Mouse (Mus musculus) lung, postnatal 10 days (tissue): ENCODE measurements around the gene Irf9.
A peak's percentile ranks its signal among the peaks of the same experiment; 100 is the strongest.

ENCODE experiments used
- DNase-seq: peaks from one replicate; pipeline ENCODE4 v3.0.0; 2021

Gene Irf9

GRCm38 (mm10) chr14:55603271-55603632 is at the start of gene Irf9:
Gene Irf9, plus strand, starts transcription at chr14:55603571.
- DNase-seq = no peak

GRCm38 (mm10) chr14:55554635-55555034 is 48.7 kb upstream of the Irf9 start:
- DNase-seq = no peak

- DNase-seq = no peak
These were observed 47.6 kb upstream of the Irf9 start for GRCm38 (mm10) chr14:55555788-55556187.

GRCm38 (mm10) chr14:55557003-55557402 is 46.4 kb upstream of the Irf9 start:
- peak; percentile 96 for DNase-seq

DNA sequence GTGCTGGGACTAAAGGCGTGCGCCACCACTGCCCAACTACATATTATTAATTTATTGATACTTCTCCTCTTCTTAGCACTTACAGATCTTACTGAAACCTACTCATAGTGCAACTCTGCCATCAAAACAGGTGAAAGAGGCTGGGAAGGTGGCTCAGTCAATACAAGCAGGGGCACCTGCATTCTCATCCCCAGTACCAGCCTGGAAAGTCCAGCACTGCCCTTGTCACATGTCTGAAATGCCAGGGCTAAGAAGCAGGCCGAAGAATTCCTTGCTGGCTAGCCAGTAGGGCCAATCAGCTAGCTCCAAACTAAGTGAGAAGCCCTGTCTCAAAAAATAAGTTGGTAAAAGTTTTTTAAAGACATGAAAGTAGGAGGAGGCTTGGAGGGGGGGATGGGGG is 45.8 kb upstream of the Irf9 start:
- no peak for DNase-seq

- DNase-seq = no peak
These were observed 44.5 kb upstream of the Irf9 start for GRCm38 (mm10) chr14:55558740-55559448.

DNA sequence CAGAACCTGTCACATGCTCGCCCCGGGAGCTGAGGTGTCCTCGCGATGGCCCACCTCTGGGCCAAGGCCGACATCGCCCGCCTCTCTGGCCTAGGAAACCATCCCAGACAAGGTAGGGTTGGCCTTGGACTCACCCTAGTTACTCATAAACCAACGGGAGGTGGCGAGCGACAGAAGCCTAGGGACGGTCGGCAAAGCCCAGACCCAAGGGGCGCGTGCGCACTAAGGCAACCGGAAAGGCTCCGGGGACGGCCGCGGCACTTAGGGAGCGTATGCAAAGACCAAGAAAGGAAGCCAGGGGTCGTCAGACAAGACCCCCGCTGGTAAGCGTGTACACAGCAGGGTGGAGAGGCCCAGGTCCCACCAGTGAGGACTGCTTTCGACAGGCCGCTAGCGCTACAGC is 43.6 kb upstream of the Irf9 start, which contains the start of gene Dcaf11:
TSS of gene Dcaf11 (plus strand) at position 208 of the 403 bp plus-strand sequence.
- DNase-seq = peak; percentile 95

- DNase-seq = peak; percentile 99
These were observed 42.9 kb upstream of the Irf9 start, which contains the start of gene A730061H03Rik for GRCm38 (mm10) chr14:55560202-55561073. Gene A730061H03Rik, minus strand, starts transcription at chr14:55560406.

DNA sequence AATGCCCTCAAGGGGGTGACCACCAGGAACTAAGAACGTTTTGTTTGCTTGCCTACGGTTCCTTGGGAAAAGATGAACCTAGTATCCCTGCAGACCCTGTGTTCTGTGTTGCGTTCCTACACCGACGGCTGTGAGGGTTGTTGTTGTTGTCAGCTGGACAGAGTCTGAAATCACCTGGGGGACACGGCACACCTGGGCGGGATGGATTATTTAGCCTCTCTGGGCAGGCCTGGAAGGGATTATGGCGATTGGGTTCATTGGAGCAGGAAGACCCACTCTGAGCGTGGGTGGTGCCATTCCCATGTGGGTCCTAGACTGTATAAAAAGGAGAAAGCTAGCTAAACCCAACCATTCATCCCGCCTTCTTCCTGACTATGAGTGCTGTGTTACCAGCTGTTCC is 41.5 kb upstream of the Irf9 start:
- DNase-seq = no peak

DNA sequence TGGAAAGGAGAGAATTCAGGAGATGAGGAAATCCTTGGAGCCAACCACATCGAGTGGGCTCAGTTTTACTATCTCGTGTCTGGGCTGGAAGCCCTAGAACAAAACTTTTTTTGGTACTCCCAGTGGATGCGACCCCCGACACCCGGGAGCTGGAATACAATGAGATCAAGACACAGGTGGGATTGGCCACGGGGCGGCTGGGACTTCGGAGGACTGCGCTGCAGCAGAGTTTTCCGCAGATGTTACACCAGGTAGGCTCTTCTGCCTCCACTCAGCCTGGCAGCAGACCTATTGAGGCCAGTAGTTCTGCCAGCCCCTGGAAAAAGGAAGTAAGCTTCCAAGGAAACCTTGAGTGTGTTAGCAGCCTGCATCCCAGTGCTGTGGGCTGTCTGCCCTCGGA is 40.1 kb upstream of the Irf9 start:
- no peak for DNase-seq

GRCm38 (mm10) chr14:55565748-55566147 is 37.6 kb upstream of the Irf9 start:
- DNase-seq = no peak

- no peak for DNase-seq
These were observed 35.9 kb upstream of the Irf9 start for GRCm38 (mm10) chr14:55567496-55567895.

GRCm38 (mm10) chr14:55570588-55570987 is 32.8 kb upstream of the Irf9 start:
- no peak for DNase-seq

- no peak for DNase-seq
These were observed 31.6 kb upstream of the Irf9 start for GRCm38 (mm10) chr14:55571760-55572159.

- DNase-seq = no peak
These were observed 28.1 kb upstream of the Irf9 start, which contains the start of gene Fitm1 for GRCm38 (mm10) chr14:55575302-55575701. Gene Fitm1, plus strand, starts transcription at chr14:55575617.

GRCm38 (mm10) chr14:55575711-55576110 is 27.7 kb upstream of the Irf9 start:
- no peak for DNase-seq

DNA sequence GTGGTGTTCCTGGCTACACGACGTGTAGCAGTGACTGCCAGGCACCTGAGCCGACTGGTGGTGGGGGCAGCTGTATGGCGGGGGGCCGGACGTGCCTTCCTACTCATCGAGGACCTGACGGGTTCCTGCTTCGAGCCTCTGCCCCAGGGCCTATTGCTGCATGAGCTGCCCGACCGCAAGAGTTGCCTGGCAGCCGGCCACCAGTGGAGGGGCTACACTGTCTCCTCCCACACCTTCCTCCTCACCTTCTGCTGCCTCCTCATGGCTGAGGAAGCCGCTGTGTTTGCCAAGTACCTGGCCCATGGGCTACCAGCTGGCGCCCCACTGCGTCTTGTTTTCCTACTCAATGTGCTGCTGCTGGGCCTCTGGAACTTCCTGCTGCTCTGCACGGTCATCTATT is 27.0 kb upstream of the Irf9 start:
- DNase-seq = peak; percentile 63

GRCm38 (mm10) chr14:55577871-55578667 is 25.3 kb upstream of the Irf9 start, which contains the start of gene Psme1:
Gene Psme1, plus strand, starts transcription at chr14:55578123.
- DNase-seq = peak; percentile 93

DNA sequence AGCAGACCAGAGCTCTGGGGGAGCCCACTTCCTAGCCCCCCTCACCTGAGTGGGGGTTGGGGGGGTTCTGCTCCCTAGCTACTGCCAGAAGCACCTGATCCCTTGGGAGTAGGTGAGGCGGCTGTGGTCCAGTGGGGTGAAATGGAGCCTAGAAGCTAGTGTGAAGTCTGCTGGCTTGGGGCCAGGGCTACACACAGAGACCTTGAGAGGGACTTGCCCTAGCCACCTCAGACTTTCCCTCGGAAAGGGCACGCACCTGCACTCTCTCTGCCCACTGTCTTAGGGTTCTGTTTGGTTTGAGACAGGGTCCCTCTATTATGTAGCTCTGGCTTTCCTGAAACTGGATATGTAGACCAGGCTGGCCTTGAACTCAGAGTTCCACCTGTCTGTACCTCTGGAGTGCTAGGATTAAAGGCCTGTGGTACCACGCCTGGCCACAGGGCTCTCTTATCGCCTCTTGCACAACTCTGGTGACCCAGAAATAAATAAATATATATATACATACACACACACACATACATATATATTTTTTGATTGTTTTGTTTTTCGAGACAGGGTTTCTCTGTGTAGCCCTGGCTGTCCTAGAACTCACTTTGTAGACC is 24.6 kb upstream of the Irf9 start:
- peak; percentile 63 for DNase-seq

DNA sequence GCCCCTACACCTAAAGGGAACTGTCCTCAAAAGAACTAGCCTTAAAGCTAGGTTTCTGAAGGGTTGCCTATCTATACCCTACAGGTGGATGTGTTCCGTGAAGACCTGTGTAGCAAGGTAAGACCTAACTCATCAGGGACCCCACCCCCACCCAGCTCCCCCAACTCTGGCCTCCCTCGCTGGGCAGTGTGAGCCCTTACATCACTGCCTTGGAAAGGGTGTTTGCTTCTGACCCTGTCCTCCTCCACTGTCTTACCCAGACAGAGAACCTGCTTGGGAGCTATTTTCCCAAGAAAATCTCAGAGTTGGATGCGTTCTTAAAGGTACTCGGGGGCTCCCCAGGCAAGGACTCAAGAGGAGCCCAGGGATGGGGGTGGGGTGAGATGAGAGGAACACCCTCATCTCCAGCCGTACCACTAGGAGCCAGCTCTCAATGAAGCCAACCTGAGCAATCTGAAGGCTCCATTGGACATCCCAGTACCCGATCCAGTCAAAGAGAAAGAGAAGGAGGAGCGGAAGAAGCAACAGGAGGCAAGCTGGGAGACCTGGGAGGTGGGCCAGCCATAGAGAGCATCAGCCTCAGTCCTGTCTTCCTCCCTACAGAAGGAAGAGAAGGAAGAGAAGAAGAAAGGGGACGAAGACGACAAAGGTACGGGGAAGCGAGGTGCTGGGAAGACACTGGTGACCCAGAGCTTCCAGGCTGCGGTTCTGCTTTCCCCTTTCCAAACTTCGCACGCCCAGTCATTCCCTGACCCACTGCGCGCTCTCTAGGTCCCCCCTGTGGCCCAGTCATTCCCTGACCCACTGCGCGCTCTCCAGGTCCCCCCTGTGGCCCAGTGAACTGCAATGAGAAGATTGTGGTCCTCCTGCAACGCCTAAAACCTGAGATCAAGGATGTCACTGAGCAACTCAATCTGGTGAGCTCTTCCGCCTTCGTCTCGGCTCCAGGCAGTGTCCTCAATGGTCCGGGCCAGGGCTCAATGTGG is 23.6 kb upstream of the Irf9 start:
- DNase-seq = no peak

DNA sequence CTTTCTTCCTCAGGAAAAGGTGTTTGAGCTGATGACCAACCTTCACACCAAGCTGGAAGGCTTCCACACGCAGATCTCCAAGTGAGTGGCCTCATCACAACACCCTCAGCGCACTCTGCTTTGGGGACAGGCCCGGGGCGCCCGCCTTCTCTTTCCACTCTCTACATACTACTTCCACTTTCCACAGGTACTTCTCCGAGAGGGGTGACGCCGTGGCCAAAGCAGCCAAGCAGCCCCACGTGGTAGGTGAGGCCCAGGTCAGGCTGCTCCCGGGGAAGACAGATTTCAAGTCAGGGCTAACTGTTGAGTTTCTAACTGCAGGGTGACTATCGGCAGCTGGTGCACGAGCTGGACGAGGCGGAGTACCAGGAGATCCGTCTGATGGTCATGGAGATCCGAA is 22.6 kb upstream of the Irf9 start:
- no peak for DNase-seq
